Mouse (Mus musculus) embryonic facial prominence, embryonic 14.5 days (tissue): Measurements from ENCODE around the gene Bbc3. TPM values are rescaled to one million over a fixed set of nuclear protein-coding genes. Genes with fewer than 3 reads are reported as not detected.

Source experiments
- ATAC-seq: fragments of 200-750 bp; cut with Nextera tagmentation; 2 replicates; pipeline ENCODE4 v1.8.0; 2017; ENCODE audit warnings: low read depth, moderate number of reproducible peaks, moderate TSS enrichment
- DNase-seq: peaks from one replicate; pipeline ENCODE4 v3.0.0-alpha.2; 2015; ENCODE audit warnings: low spot score
- H3K27ac ChIP-seq: fragments of 300-500 bp; sonication (generic); replicated peaks from 2 replicates; pipeline ENCODE4 v1.5.1; 2014; ENCODE audit warnings: low read depth, mild to moderate bottlenecking, low read length, moderate library complexity
- H3K27me3 ChIP-seq: fragments of 300-500 bp; sonication (generic); replicated peaks from 2 replicates; pipeline ENCODE4 v1.6.1; 2014; ENCODE audit warnings: low read length; ENCODE audit not compliant: control insufficient read depth, insufficient read depth
- H3K36me3 ChIP-seq: fragments of 300-500 bp; sonication (generic); 2 replicates; pipeline ENCODE4 v1.6.1; 2014; ENCODE audit warnings: low read length, mixed read lengths; ENCODE audit not compliant: control insufficient read depth, insufficient read depth
- H3K4me1 ChIP-seq: fragments of 300-500 bp; sonication (generic); 2 replicates; pipeline ENCODE4 v1.6.1; 2014; ENCODE audit warnings: antibody characterized with exemption, low read length; ENCODE audit not compliant: control insufficient read depth, insufficient read depth
- H3K4me2 ChIP-seq: fragments of 300-500 bp; sonication (generic); 2 replicates; pipeline ENCODE4 v1.6.1; 2014; ENCODE audit warnings: low read depth, mild to moderate bottlenecking, low read length, moderate library complexity, mixed read lengths
- H3K4me3 ChIP-seq: fragments of 300-500 bp; sonication (generic); 2 replicates; pipeline ENCODE4 v1.5.1; 2014; ENCODE audit warnings: low read depth, mild to moderate bottlenecking, low read length
- H3K9ac ChIP-seq: fragments of 300-500 bp; sonication (generic); 2 replicates; pipeline ENCODE4 v1.6.1; 2014; ENCODE audit warnings: low read depth, mild to moderate bottlenecking, low read length, moderate library complexity, mixed read lengths
- H3K9me3 ChIP-seq: fragments of 300-500 bp; sonication (generic); 2 replicates; pipeline ENCODE4 v1.6.1; 2016; ENCODE audit warnings: low read length; ENCODE audit not compliant: control insufficient read depth
- WGBS: fragments of 180-500 bp; shearing (Covaris S2); extraction: QIAGEN DNeasy Blood & Tissue Kit; methylation state at CpG from one replicate; pipeline ENCODE4 v1.1.7; 2014; 5-methylcytosine and 5-hydroxymethylcytosine counted together
- polyA plus RNA-seq: library from polyadenylated mRNA; unstranded; fragments of >200 nt; fragmentation: Nextera tagmentation; extraction: Ambion mirVana; gene quantifications from 2 replicates; pipeline ENCODE4 v1.2.1, GENCODE M21; 2014

Gene Bbc3
- polyA plus RNA-seq, 1 experiment from 2014 or later: 4.6 TPM

GRCm38 (mm10) chr7:16345297-16345696 lies 37.1 kb downstream of the Bbc3 start:
- no peak for DNase-seq
- no peaks in the 10 kb centered on the region for H3K27me3 ChIP-seq
- no peaks in the 10 kb centered on the region for H3K4me1 ChIP-seq

GRCm38 (mm10) chr7:16349999-16350398 lies 41.8 kb downstream of the Bbc3 start:
- H3K27ac ChIP-seq: no peak overlapping the region
- no peaks in the 10 kb centered on the region for H3K27me3 ChIP-seq
- no peaks in the 10 kb centered on the region for H3K4me1 ChIP-seq
- H3K9me3 ChIP-seq: 0 out of 2 replicates have a peak, but pooled peaks cover 4% of the 10 kb centered on the region
- no peak overlapping the region for H3K4me3 ChIP-seq
- peaks cover 66% of the 10 kb centered on the region for H3K36me3 ChIP-seq
- ATAC-seq (no peak), DNase-seq (no peak)
- WGBS: 87% methylated on average over 5 of the region's 5 CpGs
- H3K4me2 ChIP-seq: no peak overlapping the region
- H3K9ac ChIP-seq: no peak overlapping the region

More at GRCm38 (mm10) chr7:16345297-16345696, 37.1 kb downstream of the Bbc3 start:
- Histone ChIP-seq H3K4me2 (no peak overlapping the region), H3K27ac (no peak overlapping the region), H3K36me3 (peaks cover 68% of the 10 kb centered on the region), H3K4me3 (no peak overlapping the region), H3K9me3 (no peaks in the 10 kb centered on the region), H3K9ac (no peak overlapping the region)
- WGBS: 88% methylated on average over 4 of the region's 4 CpGs
- ATAC-seq: no peak

GRCm38 (mm10) chr7:16355854-16356594 lies 47.8 kb downstream of the Bbc3 start:
- Histone ChIP-seq H3K9me3 (0 out of 2 replicates have a peak, but pooled peaks cover 4% of the 10 kb centered on the region), H3K4me2 (no peak overlapping the region), H3K36me3 (peaks cover 69% of the 10 kb centered on the region), H3K4me1 (no peaks in the 10 kb centered on the region), H3K27me3 (no peaks in the 10 kb centered on the region), H3K27ac (no peak overlapping the region), H3K4me3 (no peak overlapping the region), H3K9ac (no peak overlapping the region)
- DNase-seq (no peak), ATAC-seq (no peak)
- 84% methylated on average over 3 of the region's 3 CpGs for WGBS

GRCm38 (mm10) chr7:16357602-16358001 lies 49.4 kb downstream of the Bbc3 start:
- Histone ChIP-seq H3K36me3 (peaks cover 66% of the 10 kb centered on the region), H3K27ac (no peak overlapping the region), H3K9ac (no peak overlapping the region), H3K4me1 (no peaks in the 10 kb centered on the region), H3K4me2 (no peak overlapping the region), H3K9me3 (0 out of 2 replicates have a peak, but pooled peaks cover 4% of the 10 kb centered on the region), H3K27me3 (no peaks in the 10 kb centered on the region), H3K4me3 (no peak overlapping the region)
- DNase-seq (no peak), ATAC-seq (no peak)
- WGBS: 96% methylated on average over 3 of the region's 3 CpGs

GRCm38 (mm10) chr7:16364319-16364718 lies 56.1 kb downstream of the Bbc3 start:
- Histone ChIP-seq H3K27me3 (no peaks in the 10 kb centered on the region), H3K27ac (no peak overlapping the region), H3K4me3 (no peak overlapping the region), H3K4me2 (no peak overlapping the region), H3K9ac (no peak overlapping the region; the same call in 1 of the 2 replicates), H3K36me3 (peaks cover 78% of the 10 kb centered on the region), H3K9me3 (no peaks in the 10 kb centered on the region), H3K4me1 (no peaks in the 10 kb centered on the region)
- WGBS: 77% methylated on average over 1 of the region's 1 CpGs
- DNase-seq: no peak
- ATAC-seq: no peak

GRCm38 (mm10) chr7:16364901-16365500 lies 56.8 kb downstream of the Bbc3 start:
- 61% methylated on average over 4 of the region's 4 CpGs for WGBS
- Histone ChIP-seq H3K9me3 (no peaks in the 10 kb centered on the region), H3K27me3 (no peaks in the 10 kb centered on the region), H3K4me2 (no peak overlapping the region), H3K27ac (peak overlapping the region; percentile 39; the same call in 1 of the 2 replicates), H3K4me1 (no peaks in the 10 kb centered on the region), H3K36me3 (peaks cover 81% of the 10 kb centered on the region), H3K4me3 (no peak overlapping the region), H3K9ac (no peak overlapping the region)
- ATAC-seq: peak; percentile 62; the same call in 1 of the 2 replicates
- peak; percentile 33 for DNase-seq

- WGBS: 76% methylated on average over 10 of the region's 10 CpGs
- peaks cover 93% of the 10 kb centered on the region for H3K36me3 ChIP-seq
- H3K27ac ChIP-seq: no peak overlapping the region
- H3K27me3 ChIP-seq: no peaks in the 10 kb centered on the region
- no peak overlapping the region for H3K4me3 ChIP-seq
- DNase-seq: no peak
- no peaks in the 10 kb centered on the region for H3K4me1 ChIP-seq
- no peak overlapping the region for H3K9ac ChIP-seq
- ATAC-seq: no peak
- no peak overlapping the region for H3K4me2 ChIP-seq
- no peaks in the 10 kb centered on the region for H3K9me3 ChIP-seq
Measured at GRCm38 (mm10) chr7:16366133-16366646, 58.0 kb downstream of the Bbc3 start.

GRCm38 (mm10) chr7:16366669-16367068 lies 58.5 kb downstream of the Bbc3 start:
- ATAC-seq (no peak), DNase-seq (no peak)
- no peak overlapping the region for H3K9ac ChIP-seq
- H3K9me3 ChIP-seq: no peaks in the 10 kb centered on the region
- H3K36me3 ChIP-seq: peaks cover 92% of the 10 kb centered on the region
- no peaks in the 10 kb centered on the region for H3K27me3 ChIP-seq
- H3K4me3 ChIP-seq: no peak overlapping the region
- no peak overlapping the region for H3K4me2 ChIP-seq
- no peaks in the 10 kb centered on the region for H3K4me1 ChIP-seq
- WGBS: 81% methylated on average over 4 of the region's 4 CpGs
- H3K27ac ChIP-seq: no peak overlapping the region
